Mouse (Mus musculus): ENCODE measurements around the gene Ccdc32. TPM values are rescaled to one million over a fixed set of nuclear protein-coding genes. Genes with fewer than 3 reads are reported as not detected.

Ccdc32 gene
- polyA plus RNA-seq, 1 experiment from 2014 or later, result 37.4 TPM

GRCm38 (mm10) chr2:118975855-118976254, 53.3 kb downstream of the Ccdc32 start:
- peak; percentile 4; the same call in 1 of the 2 replicates for ATAC-seq (ENCODE audit: low read depth)
- Histone ChIP-seq H3K36me3 (no peaks in the 10 kb centered on the region), H3K9me3 (no peaks in the 10 kb centered on the region), H3K4me3 (peak overlapping the region; percentile 60), H3K4me2 (peak overlapping the region; percentile 85), H3K27me3 (peaks cover 51% of the 10 kb centered on the region), H3K4me1 (replicated peaks) (peaks cover 14% of the 10 kb centered on the region), H3K27ac (replicated peaks) (no peak overlapping the region; the same call in 1 of the 2 replicates), H3K9ac (peak overlapping the region; percentile 78)
- WGBS, result 4% methylated on average over 15 of the region's 15 CpGs

DNA sequence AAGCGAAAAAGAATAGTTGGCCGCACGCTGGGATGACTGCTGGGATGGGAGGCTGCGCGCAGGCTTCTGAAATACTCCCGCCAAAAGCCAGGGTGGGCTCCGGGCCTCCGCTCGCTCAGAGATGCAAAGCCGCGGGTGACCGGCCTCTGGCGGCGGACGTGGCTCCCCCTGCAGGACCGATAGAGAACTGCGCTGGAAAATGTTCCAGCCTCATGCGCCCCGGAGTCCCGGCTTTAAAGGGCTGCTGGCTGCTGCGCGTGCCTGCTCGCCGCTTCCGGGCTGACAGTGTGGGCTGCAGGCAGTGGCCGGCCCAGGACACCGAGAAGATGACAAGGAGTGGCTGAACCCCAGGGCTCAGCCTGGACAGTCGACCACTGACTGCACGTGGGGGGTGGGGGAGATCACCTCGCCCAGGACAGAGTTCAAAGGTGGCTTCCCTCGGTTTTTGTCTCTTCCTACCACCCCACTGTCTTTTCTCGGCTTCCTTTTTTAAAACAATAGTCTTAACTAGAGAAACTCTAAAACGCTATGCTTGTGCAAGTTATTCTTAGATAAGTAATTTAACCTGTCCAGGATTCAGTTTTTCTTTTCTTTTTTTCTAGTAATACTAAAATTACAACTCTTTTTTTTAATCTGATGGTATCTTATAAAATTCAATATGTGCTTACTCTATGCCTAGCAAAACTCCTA, 56.4 kb downstream of the Ccdc32 start:
- peak overlapping the region; percentile 71 for H3K4me2 ChIP-seq
- WGBS, result under 1% methylated on average over 33 of the region's 33 CpGs
- H3K27ac ChIP-seq (replicated peaks), result no peak overlapping the region
- no peaks in the 10 kb centered on the region for H3K36me3 ChIP-seq
- peak; percentile 70 for ATAC-seq (ENCODE audit: low read depth)
- H3K4me1 ChIP-seq (replicated peaks), result peaks cover 14% of the 10 kb centered on the region
- H3K9me3 ChIP-seq, result no peaks in the 10 kb centered on the region
- H3K4me3 ChIP-seq, result peak overlapping the region; percentile 40
- H3K27me3 ChIP-seq, result peaks cover 38% of the 10 kb centered on the region
- peak overlapping the region; percentile 68 for H3K9ac ChIP-seq

- H3K4me3 ChIP-seq, result no peak overlapping the region
- no peaks in the 10 kb centered on the region for H3K9me3 ChIP-seq
- 0 out of 2 replicates have a peak overlapping the region, but pooled peaks have one; percentile 71 for H3K4me2 ChIP-seq
- 82% methylated on average over 5 of the region's 5 CpGs for WGBS
- H3K9ac ChIP-seq, result no peak overlapping the region
- peaks cover 30% of the 10 kb centered on the region for H3K27me3 ChIP-seq
- ATAC-seq (ENCODE audit: low read depth), result no peak
- no peak overlapping the region for H3K27ac ChIP-seq (replicated peaks)
- H3K4me1 ChIP-seq (replicated peaks), result peaks cover 14% of the 10 kb centered on the region
- H3K36me3 ChIP-seq, result no peaks in the 10 kb centered on the region
Observed at GRCm38 (mm10) chr2:118972048-118972447, 57.1 kb downstream of the Ccdc32 start.

DNA sequence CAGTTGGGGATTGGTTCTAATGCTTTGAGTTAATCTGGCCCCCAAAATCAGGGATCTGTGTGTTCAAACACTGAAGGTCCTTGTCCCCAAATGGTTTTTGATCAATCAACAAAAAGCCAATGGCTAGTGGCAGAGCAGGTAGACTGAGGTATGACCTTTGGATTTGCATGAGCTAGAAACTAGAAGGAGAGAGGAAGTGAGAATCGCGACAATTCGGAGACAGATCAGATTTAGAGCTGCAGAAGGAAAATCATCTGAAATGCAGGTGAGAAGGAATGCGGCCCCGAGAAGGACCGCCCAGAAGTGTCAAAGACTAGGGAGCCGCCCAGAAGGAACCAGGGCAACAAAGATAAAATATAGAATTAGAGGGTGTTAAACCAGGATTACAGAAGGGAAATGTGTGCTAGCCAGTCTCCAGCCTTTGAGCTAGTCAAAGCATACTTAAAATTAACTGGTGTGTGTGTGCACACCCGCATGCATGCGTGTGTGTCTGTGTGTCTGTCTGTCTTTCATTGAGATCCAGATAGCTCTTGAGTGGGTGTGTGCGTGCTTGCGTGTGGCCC, 59.5 kb downstream of the Ccdc32 start:
- WGBS, result 89% methylated on average over 11 of the region's 11 CpGs
- H3K27ac ChIP-seq (replicated peaks), result no peak overlapping the region
- no peak overlapping the region for H3K9ac ChIP-seq
- no peak for ATAC-seq (ENCODE audit: low read depth)
- peaks cover 3% of the 10 kb centered on the region; the same call in 1 of the 2 replicates for H3K4me1 ChIP-seq (replicated peaks)
- no peaks in the 10 kb centered on the region for H3K9me3 ChIP-seq
- H3K4me2 ChIP-seq, result no peak overlapping the region
- no peaks in the 10 kb centered on the region for H3K36me3 ChIP-seq
- peaks cover 15% of the 10 kb centered on the region for H3K27me3 ChIP-seq
- H3K4me3 ChIP-seq, result no peak overlapping the region

Other genes starting within 250 kb of the Ccdc32 start
- 39.9 and 40.7 TPM in 2 replicates for gene Disp2, start 249.7 kb downstream of the Ccdc32 start, polyA plus RNA-seq (2015; fragmentation: Nextera tagmentation; extraction: Ambion mirVana)
- gene Knstrn, start 215.4 kb downstream of the Ccdc32 start, polyA plus RNA-seq (2015; fragmentation: Nextera tagmentation; extraction: Ambion mirVana), result 23.8 and 28.0 TPM in 2 replicates
- gene Ivd, start 167.4 kb downstream of the Ccdc32 start, polyA plus RNA-seq (2015; fragmentation: Nextera tagmentation; extraction: Ambion mirVana), result 47.7 and 48.5 TPM in 2 replicates
- gene Bahd1, start 129.0 kb downstream of the Ccdc32 start, polyA plus RNA-seq (2015; fragmentation: Nextera tagmentation; extraction: Ambion mirVana), result 5.4 TPM in 2 replicates
- 10.4 TPM in 2 replicates for gene Chst14, start 102.9 kb downstream of the Ccdc32 start, polyA plus RNA-seq (2015; fragmentation: Nextera tagmentation; extraction: Ambion mirVana)
- 4.2 and 5.9 TPM in 2 replicates for gene Rpusd2, start 5.4 kb upstream of the Ccdc32 start, polyA plus RNA-seq (2015; fragmentation: Nextera tagmentation; extraction: Ambion mirVana)
- gene Knl1, start 17.7 kb upstream of the Ccdc32 start, polyA plus RNA-seq (2015; fragmentation: Nextera tagmentation; extraction: Ambion mirVana), result 7.6 and 9.9 TPM in 2 replicates
- 8.3 and 10.5 TPM in 2 replicates for gene Rad51, start 83.4 kb upstream of the Ccdc32 start, polyA plus RNA-seq (2015; fragmentation: Nextera tagmentation; extraction: Ambion mirVana)
- 42.3 and 43.9 TPM in 2 replicates for gene Rmdn3, start 127.6 kb upstream of the Ccdc32 start, polyA plus RNA-seq (2015; fragmentation: Nextera tagmentation; extraction: Ambion mirVana)
- 1.2 and 2.3 TPM in 2 replicates for gene Gchfr, start 138.4 kb upstream of the Ccdc32 start, polyA plus RNA-seq (2015; fragmentation: Nextera tagmentation; extraction: Ambion mirVana)
- 0.50 and 0.66 TPM in 2 replicates for gene Gm14137, start 145.1 kb upstream of the Ccdc32 start, polyA plus RNA-seq (2015; fragmentation: Nextera tagmentation; extraction: Ambion mirVana)
- 54.8 and 58.9 TPM in 2 replicates for gene Zfyve19, start 179.2 kb upstream of the Ccdc32 start, polyA plus RNA-seq (2015; fragmentation: Nextera tagmentation; extraction: Ambion mirVana)
- 20.4 and 24.4 TPM in 2 replicates for gene Dnajc17, start 179.4 kb upstream of the Ccdc32 start, polyA plus RNA-seq (2015; fragmentation: Nextera tagmentation; extraction: Ambion mirVana)
- gene Ppp1r14d, start 200.5 kb upstream of the Ccdc32 start, polyA plus RNA-seq (2015; fragmentation: Nextera tagmentation; extraction: Ambion mirVana), result not detected in 2 replicates
- gene Spint1, start 208.0 kb upstream of the Ccdc32 start, polyA plus RNA-seq (2015; fragmentation: Nextera tagmentation; extraction: Ambion mirVana), result 0.32 and 0.92 TPM in 2 replicates
- 18.3 and 19.1 TPM in 2 replicates for gene Rhov, start 241.9 kb upstream of the Ccdc32 start, polyA plus RNA-seq (2015; fragmentation: Nextera tagmentation; extraction: Ambion mirVana)